Mouse (Mus musculus) small intestine, adult 2 months (tissue): ENCODE data around the gene Gm14412.
"Not testable (repeated sequence)": the region's sequence is repeated elsewhere in the genome, so short reads cannot be mapped to it uniquely, and the experiment has no call there.

ENCODE experiments used
- CTCF ChIP-seq: fragments of 200-500 bp; IDR thresholded peaks from 2 replicates; pipeline ENCODE4 v1.5.1; 2012; ENCODE audit warnings: low read depth, mild to moderate bottlenecking, control low read depth, inconsistent platforms, low read length, moderate library complexity, mixed read lengths; ENCODE audit not compliant: insufficient replicate concordance, insufficient read length; ENCODE audit errors: extremely low read depth
- POLR2A ChIP-seq: fragments of 200-500 bp; IDR thresholded peaks from 2 replicates; pipeline ENCODE4 v1.6.1; 2012; ENCODE audit warnings: low read depth, mild to moderate bottlenecking, control low read depth, inconsistent platforms, low read length, moderate library complexity

GRCm38 (mm10) chr2:177272237-177272636 is 51.9 kb downstream of the Gm14412 start:
- TF ChIP-seq CTCF, POLR2A: not testable (repeated sequence)
